Mouse (Mus musculus) hindbrain, embryonic 12.5 days (tissue): ENCODE measurements around the gene 9330182L06Rik. TPM values are rescaled to one million over a fixed set of nuclear protein-coding genes. Genes with fewer than 3 reads are reported as not detected.
A peak's percentile ranks its signal among the peaks of the same experiment; 100 is the strongest.

Experiments used
- ATAC-seq: fragments of 200-750 bp; cut with Nextera tagmentation; 2 replicates; pipeline ENCODE4 v1.8.0; 2017; ENCODE audit warnings: moderate TSS enrichment; ENCODE audit not compliant: low FRiP score
- H3K27ac ChIP-seq: fragments of 300-500 bp; sonication (generic); 2 replicates; pipeline ENCODE4 v1.5.1; 2016; ENCODE audit warnings: mild to moderate bottlenecking
- H3K27me3 ChIP-seq: fragments of 300-500 bp; sonication (generic); 2 replicates; pipeline ENCODE4 v1.6.1; 2016; ENCODE audit warnings: mild to moderate bottlenecking
- H3K36me3 ChIP-seq: fragments of 300-500 bp; sonication (generic); 2 replicates; pipeline ENCODE4 v1.6.1; 2016; ENCODE audit warnings: mild to moderate bottlenecking
- H3K4me1 ChIP-seq: fragments of 300-500 bp; sonication (generic); 2 replicates; pipeline ENCODE4 v1.6.1; 2016
- H3K4me2 ChIP-seq: fragments of 300-500 bp; sonication (generic); replicated peaks from 2 replicates; pipeline ENCODE4 v1.6.1; 2016; ENCODE audit warnings: mild to moderate bottlenecking
- H3K4me3 ChIP-seq: fragments of 300-500 bp; sonication (generic); 2 replicates; pipeline ENCODE4 v1.5.1; 2016; ENCODE audit warnings: mild to moderate bottlenecking
- H3K9ac ChIP-seq: fragments of 300-500 bp; sonication (generic); 2 replicates; pipeline ENCODE4 v1.6.1; 2016; ENCODE audit warnings: mild to moderate bottlenecking, moderate library complexity
- H3K9me3 ChIP-seq: fragments of 300-500 bp; sonication (generic); replicated peaks from 2 replicates; pipeline ENCODE4 v1.6.1; 2016; ENCODE audit warnings: mild to moderate bottlenecking
- WGBS: fragments of 180-500 bp; shearing (Covaris S2); methylation state at CpG from one replicate; pipeline ENCODE4 v1.1.7; 2016; 5-methylcytosine and 5-hydroxymethylcytosine counted together
- microRNA counts: library from miRNA; unstranded; fragments of <30 nt; microRNA quantifications from one replicate; lab custom pipeline; 2017
- microRNA-seq: library from miRNA; unstranded; fragments of <30 nt; microRNA quantifications from one replicate; pipeline ENCODE4, GENCODE M21; 2017
- polyA plus RNA-seq: library from polyadenylated mRNA; unstranded; fragments of >200 nt; fragmentation: Nextera tagmentation; extraction: Ambion mirVana; gene quantifications from 2 replicates; pipeline ENCODE4 v1.2.1, GENCODE M21; 2016

9330182L06Rik gene
- polyA plus RNA-seq, 1 experiment from 2014 or later = 12.4 TPM

DNA sequence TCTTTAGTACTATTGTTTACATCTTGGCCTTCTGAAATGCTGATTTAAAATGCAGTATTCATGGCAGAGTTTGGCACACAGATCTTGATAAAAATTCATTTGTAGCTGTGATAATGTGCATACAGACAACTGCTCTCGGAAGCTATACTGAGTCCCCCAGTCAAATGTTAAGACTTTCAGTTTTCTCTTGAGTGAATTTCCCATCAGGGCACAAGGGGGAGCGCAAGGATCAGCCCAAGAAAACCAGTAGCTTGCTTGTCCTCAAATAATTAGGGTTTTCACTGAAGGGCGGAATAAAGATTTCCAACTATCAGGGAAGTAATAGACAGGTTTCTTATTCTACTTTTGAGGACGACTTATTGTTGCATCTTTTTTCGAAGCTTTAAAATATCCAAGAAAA is 183.7 kb downstream of the 9330182L06Rik start:
- Histone ChIP-seq H3K4me3 (no peak overlapping the region), H3K36me3 (no peaks in the 10 kb centered on the region), H3K9ac (no peak overlapping the region), H3K4me1 (no peaks in the 10 kb centered on the region), H3K9me3 (no peaks in the 10 kb centered on the region), H3K4me2 (no peak overlapping the region), H3K27me3 (no peaks in the 10 kb centered on the region), H3K27ac (no peak overlapping the region)
- 69% methylated on average over 5 of the region's 5 CpGs for WGBS
- ATAC-seq = no peak

DNA sequence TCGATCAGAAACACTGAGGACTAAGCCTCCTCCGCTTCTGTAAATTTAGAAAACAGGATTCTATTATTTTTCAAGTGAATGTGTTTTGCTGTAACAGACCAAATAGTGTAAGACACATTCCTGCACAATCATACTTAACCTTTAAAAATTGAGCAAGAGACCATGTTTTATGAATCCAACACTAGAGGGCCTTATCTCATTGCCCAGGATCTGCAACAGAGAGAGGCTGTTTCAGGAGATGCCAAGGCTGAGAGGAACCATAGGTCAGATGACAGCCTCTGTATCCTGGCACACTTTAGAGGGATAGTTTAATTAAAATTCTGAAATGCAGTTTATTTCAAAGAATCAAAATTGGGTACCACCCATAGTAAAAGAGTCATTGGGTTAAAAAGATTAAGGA is 187.4 kb downstream of the 9330182L06Rik start:
- H3K9ac ChIP-seq = no peak overlapping the region
- no peak overlapping the region for H3K27ac ChIP-seq
- no peak overlapping the region for H3K4me3 ChIP-seq
- no peaks in the 10 kb centered on the region for H3K4me1 ChIP-seq
- no peaks in the 10 kb centered on the region for H3K9me3 ChIP-seq
- WGBS = 95% methylated on average over 2 of the region's 2 CpGs
- H3K27me3 ChIP-seq = no peaks in the 10 kb centered on the region
- no peaks in the 10 kb centered on the region for H3K36me3 ChIP-seq
- no peak for ATAC-seq
- H3K4me2 ChIP-seq = no peak overlapping the region

DNA sequence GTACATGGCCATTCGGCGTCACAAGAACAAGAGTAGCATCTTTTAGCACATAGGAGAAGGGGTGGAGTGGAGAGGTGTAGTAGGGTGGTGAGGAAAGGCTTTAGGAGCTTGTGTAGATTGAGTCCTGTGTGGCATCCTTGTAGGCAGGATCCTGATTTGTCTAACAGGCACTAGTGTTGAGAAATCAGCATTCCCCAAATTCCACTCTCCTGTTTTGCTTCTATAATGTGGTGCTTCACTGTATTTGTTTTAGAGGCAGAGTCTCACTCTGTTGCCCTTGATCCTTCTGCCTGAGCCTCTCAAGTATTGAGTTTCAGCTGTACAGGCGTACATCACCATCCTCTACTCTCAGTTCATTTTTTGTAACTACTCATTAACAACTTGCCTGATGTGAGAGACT is 211.7 kb downstream of the 9330182L06Rik start:
- H3K36me3 ChIP-seq = no peaks in the 10 kb centered on the region
- H3K4me1 ChIP-seq = no peaks in the 10 kb centered on the region
- no peak overlapping the region for H3K27ac ChIP-seq
- no peak for ATAC-seq
- WGBS = 80% methylated on average over 3 of the region's 3 CpGs
- no peak overlapping the region for H3K4me3 ChIP-seq
- H3K4me2 ChIP-seq = no peak overlapping the region
- no peaks in the 10 kb centered on the region for H3K9me3 ChIP-seq
- H3K9ac ChIP-seq = no peak overlapping the region
- H3K27me3 ChIP-seq = no peaks in the 10 kb centered on the region

- no peak overlapping the region for H3K27ac ChIP-seq
- 22% methylated on average over 5 of the region's 5 CpGs for WGBS
- no peaks in the 10 kb centered on the region for H3K9me3 ChIP-seq
- no peak overlapping the region for H3K4me3 ChIP-seq
- no peak overlapping the region for H3K4me2 ChIP-seq
- no peaks in the 10 kb centered on the region for H3K4me1 ChIP-seq
- no peak overlapping the region for H3K9ac ChIP-seq
- H3K27me3 ChIP-seq = no peaks in the 10 kb centered on the region
- H3K36me3 ChIP-seq = no peaks in the 10 kb centered on the region
- ATAC-seq = no peak
Measured at GRCm38 (mm10) chr5:9495456-9495855, 229.5 kb downstream of the 9330182L06Rik start.

DNA sequence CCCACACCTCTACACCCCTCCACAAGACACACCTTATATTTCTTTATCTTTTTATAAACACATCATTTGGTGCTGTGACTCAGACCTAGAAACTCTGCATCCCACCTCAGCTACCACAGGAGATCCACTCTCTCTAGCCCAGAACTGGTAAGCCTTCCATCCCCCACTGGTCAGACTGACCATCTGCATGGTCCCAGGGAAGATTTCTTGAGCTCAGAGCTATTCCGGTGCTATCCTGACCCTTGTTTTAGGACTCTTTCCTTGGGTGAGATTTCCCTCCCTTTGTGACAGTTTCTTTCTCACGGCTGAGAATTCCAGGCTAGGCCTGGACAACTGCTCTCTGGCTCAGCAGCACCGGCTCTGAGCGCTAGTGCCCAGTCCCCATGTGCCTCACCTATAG is 231.3 kb downstream of the 9330182L06Rik start:
- no peaks in the 10 kb centered on the region for H3K9me3 ChIP-seq
- no peaks in the 10 kb centered on the region for H3K36me3 ChIP-seq
- no peaks in the 10 kb centered on the region for H3K27me3 ChIP-seq
- WGBS = 69% methylated on average over 4 of the region's 4 CpGs
- no peak overlapping the region for H3K9ac ChIP-seq
- H3K27ac ChIP-seq = no peak overlapping the region
- H3K4me2 ChIP-seq = no peak overlapping the region
- no peak for ATAC-seq
- H3K4me3 ChIP-seq = no peak overlapping the region
- H3K4me1 ChIP-seq = no peaks in the 10 kb centered on the region

GRCm38 (mm10) chr5:9511027-9511426 is 245.1 kb downstream of the 9330182L06Rik start:
- no peak overlapping the region for H3K4me2 ChIP-seq
- no peaks in the 10 kb centered on the region for H3K27me3 ChIP-seq
- ATAC-seq = no peak
- H3K9me3 ChIP-seq = no peaks in the 10 kb centered on the region
- 89% methylated on average over 1 of the region's 1 CpGs for WGBS
- no peak overlapping the region for H3K27ac ChIP-seq
- H3K4me1 ChIP-seq = no peaks in the 10 kb centered on the region
- no peak overlapping the region for H3K4me3 ChIP-seq
- H3K36me3 ChIP-seq = no peaks in the 10 kb centered on the region
- H3K9ac ChIP-seq = no peak overlapping the region

DNA sequence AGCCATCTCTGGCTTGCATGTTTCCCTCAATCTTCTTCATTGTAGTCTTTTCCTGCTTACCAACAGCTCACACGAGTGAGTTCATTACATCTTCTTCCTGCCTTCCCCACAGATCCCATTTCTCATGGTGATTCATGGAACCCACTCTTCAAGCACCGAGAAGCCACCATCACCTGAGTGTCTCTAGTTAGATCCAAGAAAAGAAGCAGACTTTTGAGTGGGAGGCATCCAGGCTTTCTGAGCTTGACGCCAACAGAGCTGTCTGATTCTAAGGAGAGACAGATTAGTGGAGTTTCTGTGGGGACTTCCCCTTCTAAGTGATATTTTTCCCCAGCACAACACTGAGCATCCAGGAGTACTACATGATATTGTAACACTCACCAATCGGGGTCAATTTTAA is 259.6 kb downstream of the 9330182L06Rik start:
- H3K4me2 ChIP-seq = no peak overlapping the region
- H3K9me3 ChIP-seq = no peaks in the 10 kb centered on the region
- no peaks in the 10 kb centered on the region for H3K4me1 ChIP-seq
- 92% methylated on average over 4 of the region's 4 CpGs for WGBS
- no peaks in the 10 kb centered on the region for H3K27me3 ChIP-seq
- H3K4me3 ChIP-seq = no peak overlapping the region
- H3K36me3 ChIP-seq = no peaks in the 10 kb centered on the region
- no peak overlapping the region for H3K27ac ChIP-seq
- H3K9ac ChIP-seq = no peak overlapping the region
- ATAC-seq = no peak

MicroRNAs encoded within 50 kb of the gene (microRNA counts, 519-probe panel; counts per million panel counts)
- microRNA mmu-miR-879 (lab: Ali Mortazavi, UCI) = 470 counts per million, percentile 58 among the panel's probes with 10 or more counts

Small RNA genes lying within 50 kb of the gene (microRNA-seq; reads per million reads assigned to microRNA genes)
- 9.2 reads per million, percentile 20 among the genes with 10 or more reads in this experiment for gene Mir879

Other genes with a start within 250 kb of the 9330182L06Rik start
- 18.6 and 22.0 TPM in 2 replicates for gene Tmem243, start 165.4 kb upstream of the 9330182L06Rik start, polyA plus RNA-seq
- gene Dmtf1, start 104.3 kb upstream of the 9330182L06Rik start, polyA plus RNA-seq = 71.0 and 79.5 TPM in 2 replicates